Mouse (Mus musculus): Measurements from ENCODE around the gene Amph. TPM values are rescaled to one million over a fixed set of nuclear protein-coding genes. Genes with fewer than 3 reads are reported as not detected.
"Not testable (repeated sequence)": the region's sequence is repeated elsewhere in the genome, so short reads cannot be mapped to it uniquely, and the experiment has no call there.

The Amph gene
- total and polyA plus RNA-seq, 3 experiments: not detected

DNA sequence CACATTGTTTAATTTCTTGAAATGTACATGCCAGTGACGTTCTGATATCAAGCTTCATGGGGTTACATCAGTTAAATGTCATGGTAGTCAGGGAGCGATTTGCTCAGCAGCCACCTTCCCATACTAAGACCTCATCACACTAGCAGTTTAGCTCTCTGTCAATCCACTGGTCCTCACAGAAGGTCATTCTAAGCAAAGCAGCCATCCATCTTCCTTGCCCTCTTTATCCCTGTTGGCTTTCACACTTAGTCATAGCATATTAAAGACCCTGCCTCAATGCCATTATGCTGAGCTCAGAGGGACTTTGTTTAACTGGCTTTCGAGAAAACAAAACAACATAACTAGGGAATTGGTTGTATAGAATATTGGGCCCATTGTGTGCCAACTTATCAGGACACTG, 161.3 kb downstream of the Amph start:
- H3K36me3 ChIP-seq (ENCODE audit: control insufficient read depth in 1 of 2, insufficient read depth in 2 of 2, low read length in 2 of 2): peaks cover 0 to 7% of the 10 kb centered on the region in 2 experiments; a peak in 2 of 4 replicates
- DNase-seq (ENCODE audit: low read depth, low spot score): no peak
- H3K9me3 ChIP-seq (replicated peaks; ENCODE audit: insufficient read depth, low read length): no peaks in the 10 kb centered on the region
- peaks cover 0 to 10% of the 10 kb centered on the region in 2 experiments; a peak in 2 of 4 replicates for H3K4me1 ChIP-seq (ENCODE audit: control insufficient read depth in 1 of 2, insufficient read depth in 2 of 2, low read length in 2 of 2)
- H3K4me3 ChIP-seq (ENCODE audit: control insufficient read depth in 1 of 2, insufficient read depth in 1 of 2, low read depth in 2 of 2, low read length in 2 of 2): no peak overlapping the region
- no peak overlapping the region for H3K27ac ChIP-seq (ENCODE audit: control insufficient read depth, low read depth, low read length)
- TF ChIP-seq GATA1 (IDR thresholded peaks at IDR 0.05; ENCODE audit: low read depth, low read length) (no peak), ETS1 (IDR thresholded peaks at IDR 0.05; ENCODE audit: low read depth, low read length) (no peak), CHD1 (IDR thresholded peaks at IDR 0.05; ENCODE audit: low read depth, low read length) (no peak), CTCF (IDR thresholded peaks at IDR 0.05 in 2 of 3, conservative IDR thresholded peaks at IDR 0.05 in 1 of 3; ENCODE audit: control insufficient read depth in 1 of 3, insufficient read depth in 1 of 3, low read depth in 2 of 3, low read length in 3 of 3, poor library complexity in 1 of 3, severe bottlenecking in 1 of 3) (no peak), ZNF384 (IDR thresholded peaks at IDR 0.05; ENCODE audit: low read depth, low read length) (no peak)
- no peaks in the 10 kb centered on the region for H3K79me2 ChIP-seq (ENCODE audit: control insufficient read depth, insufficient read depth, low read length, poor library complexity)
- H3K27me3 ChIP-seq (ENCODE audit: control insufficient read depth in 1 of 2, insufficient read depth in 2 of 2, low read length in 2 of 2): no peaks in the 10 kb centered on the region
- H3K9ac ChIP-seq (ENCODE audit: control insufficient read depth, low read depth, low read length, poor library complexity, severe bottlenecking): no peak overlapping the region

DNA sequence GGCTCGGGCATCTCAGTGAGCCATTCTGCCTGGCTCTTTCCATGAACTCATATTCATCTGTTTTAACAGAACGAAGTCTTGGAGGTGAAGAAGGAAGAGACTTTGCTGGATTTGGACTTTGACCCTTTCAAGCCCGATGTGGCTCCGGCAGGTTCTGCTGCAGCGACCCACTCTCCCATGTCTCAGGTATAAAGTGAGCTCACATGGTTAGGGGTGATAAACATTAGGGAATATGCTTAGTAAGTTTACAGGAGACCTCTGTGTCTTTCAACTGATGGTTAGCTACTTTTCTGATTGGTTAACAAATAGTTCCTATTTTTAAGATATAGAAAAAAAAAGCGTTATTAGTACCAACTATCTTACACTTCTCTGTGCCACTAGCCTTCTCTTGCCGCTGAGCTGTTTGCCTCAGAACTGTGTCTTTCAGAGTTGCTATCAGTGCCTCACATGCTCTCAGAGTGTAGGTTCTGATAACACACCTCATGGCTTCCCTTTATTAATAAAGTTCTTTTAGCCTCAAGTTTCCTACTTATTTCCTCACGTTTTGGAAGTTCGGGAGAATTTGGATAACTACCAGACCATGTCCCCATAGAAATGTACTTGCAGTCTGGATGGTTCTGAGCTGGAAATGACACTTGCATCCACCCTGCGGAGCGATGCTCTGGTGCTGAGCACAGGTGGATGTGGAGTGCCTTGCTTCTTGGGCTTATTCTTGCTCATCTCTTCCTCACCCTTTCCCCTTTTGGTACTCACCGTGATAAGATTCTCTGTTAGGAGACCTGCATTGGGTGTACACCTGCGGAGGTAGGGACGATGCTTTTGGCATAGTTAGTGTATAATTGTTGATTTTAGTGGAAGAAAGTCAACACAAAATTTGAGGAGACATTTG, 165.3 kb downstream of the Amph start:
- Histone ChIP-seq H3K79me2 (ENCODE audit: control insufficient read depth, insufficient read depth, low read length, poor library complexity) (no peaks in the 10 kb centered on the region), H3K27ac (ENCODE audit: control insufficient read depth, low read depth, low read length) (no peak overlapping the region; the same call in 1 of the 2 replicates), H3K27me3 (ENCODE audit: control insufficient read depth in 1 of 2, insufficient read depth in 2 of 2, low read length in 2 of 2) (no peaks in the 10 kb centered on the region), H3K36me3 (ENCODE audit: control insufficient read depth in 1 of 2, insufficient read depth in 2 of 2, low read length in 2 of 2) (peaks cover 0 to 7% of the 10 kb centered on the region in 2 experiments; a peak in 2 of 4 replicates), H3K9ac (ENCODE audit: control insufficient read depth, low read depth, low read length, poor library complexity, severe bottlenecking) (no peak overlapping the region), H3K4me3 (ENCODE audit: control insufficient read depth in 1 of 2, insufficient read depth in 1 of 2, low read depth in 2 of 2, low read length in 2 of 2) (no peak overlapping the region), H3K9me3 (replicated peaks; ENCODE audit: insufficient read depth, low read length) (no peaks in the 10 kb centered on the region), H3K4me1 (ENCODE audit: control insufficient read depth in 1 of 2, insufficient read depth in 2 of 2, low read length in 2 of 2) (peaks cover 0 to 10% of the 10 kb centered on the region in 2 experiments; a peak in 2 of 4 replicates)
- DNase-seq (ENCODE audit: low read depth, low spot score): peak; percentile 76
- TF ChIP-seq RCOR1 (IDR thresholded peaks at IDR 0.05; ENCODE audit: low read depth, low read length) (peak; percentile 54), BHLHE40 (IDR thresholded peaks at IDR 0.05; ENCODE audit: borderline replicate concordance, low read depth, low read length) (peak; percentile 63; the same call in 1 of the 2 replicates), ETS1 (IDR thresholded peaks at IDR 0.05; ENCODE audit: low read depth, low read length) (peak; percentile 45), MXI1 (IDR thresholded peaks at IDR 0.05; ENCODE audit: low read depth, low read length) (no peak), ZMIZ1 (IDR thresholded peaks at IDR 0.05; ENCODE audit: low read depth, low read length) (no peak), GATA1 (IDR thresholded peaks at IDR 0.05; ENCODE audit: low read depth, low read length) (peak; percentile 86), EP300 (IDR thresholded peaks at IDR 0.05; ENCODE audit: low read depth in 1 of 2, low read length in 2 of 2) (peak; percentile 79 to 84), MYB (IDR thresholded peaks at IDR 0.05; ENCODE audit: low read depth, low read length) (0 out of 2 replicates have a peak, but pooled peaks have one; percentile 31), MYC (IDR thresholded peaks at IDR 0.05; ENCODE audit: low read depth, low read length) (0 out of 2 replicates have a peak, but pooled peaks have one; percentile 41), TCF12 (IDR thresholded peaks at IDR 0.05; ENCODE audit: low read depth, low read length) (peak; percentile 88), MAX (IDR thresholded peaks at IDR 0.05; ENCODE audit: low read length) (no peak), ZNF384 (IDR thresholded peaks at IDR 0.05; ENCODE audit: low read depth, low read length) (peak; percentile 88)

GRCm38 (mm10) chr13:19114761-19115160, 166.8 kb downstream of the Amph start:
- H3K27ac ChIP-seq (ENCODE audit: control insufficient read depth, low read depth, low read length); H3K9ac ChIP-seq (ENCODE audit: control insufficient read depth, low read depth, low read length, poor library complexity, severe bottlenecking); H3K27me3 ChIP-seq (ENCODE audit: control insufficient read depth in 1 of 2, insufficient read depth in 2 of 2, low read length in 2 of 2); H3K36me3 ChIP-seq (ENCODE audit: control insufficient read depth in 1 of 2, insufficient read depth in 2 of 2, low read length in 2 of 2); H3K79me2 ChIP-seq (ENCODE audit: control insufficient read depth, insufficient read depth, low read length, poor library complexity); H3K4me3 ChIP-seq (ENCODE audit: control insufficient read depth in 1 of 2, insufficient read depth in 1 of 2, low read depth in 2 of 2, low read length in 2 of 2); H3K9me3 ChIP-seq (replicated peaks; ENCODE audit: insufficient read depth, low read length); DNase-seq (ENCODE audit: low read depth, low spot score): not testable (repeated sequence)
- H3K4me1 ChIP-seq (ENCODE audit: control insufficient read depth in 1 of 2, insufficient read depth in 2 of 2, low read length in 2 of 2): peaks cover 0 to 10% of the 10 kb centered on the region in 2 experiments; a peak in 2 of 4 replicates
